Mouse (Mus musculus) liver, adult 2 months (tissue): ENCODE data around the gene Gm7073.

ENCODE experiments used
- CTCF ChIP-seq: fragments of 200-500 bp; IDR thresholded peaks from 2 replicates; pipeline ENCODE4 v1.5.1; 2011; ENCODE audit warnings: low read depth, low read length, control low read depth
- POLR2A ChIP-seq: fragments of 200-500 bp; IDR thresholded peaks from 2 replicates; pipeline ENCODE4 v1.6.1; 2011; ENCODE audit warnings: low read length, control low read depth; ENCODE audit not compliant: insufficient read depth; ENCODE audit errors: extremely low read depth

GRCm38 (mm10) chrX:60539149-60539548 is at the start of gene Gm7073:
- TF ChIP-seq CTCF: no peak
- TF ChIP-seq POLR2A: no peak
